Mouse (Mus musculus) embryonic fibroblast, embryonic 13.5 days (primary cell): ENCODE results near the gene Rps15. TPM values are rescaled to one million over a fixed set of nuclear protein-coding genes. Genes with fewer than 3 reads are reported as not detected.

Experiments used
- H3K27ac ChIP-seq: 2 replicates; pipeline ENCODE4 v1.5.1; 2012; ENCODE audit warnings: low read length, control low read depth, inconsistent platforms; ENCODE audit not compliant: insufficient read depth
- H3K4me1 ChIP-seq: 2 replicates; pipeline ENCODE4 v1.6.1; 2011; ENCODE audit warnings: low read length; ENCODE audit not compliant: control insufficient read depth, insufficient read depth
- H3K4me3 ChIP-seq: 2 replicates; pipeline ENCODE4 v1.5.1; 2011; ENCODE audit warnings: mild to moderate bottlenecking, control low read depth, low read length; ENCODE audit not compliant: insufficient read depth
- CTCF ChIP-seq: IDR thresholded peaks from 2 replicates; pipeline ENCODE4 v1.5.1; 2011; ENCODE audit warnings: mild to moderate bottlenecking, control low read depth, low read length, moderate library complexity, borderline replicate concordance; ENCODE audit not compliant: insufficient read depth
- POLR2A ChIP-seq: IDR thresholded peaks from 2 replicates; pipeline ENCODE4 v1.6.1; 2011; ENCODE audit warnings: low read depth, mild to moderate bottlenecking, control low read depth, low read length, moderate library complexity
- polyA plus RNA-seq: library from polyadenylated mRNA; stranded (reverse); fragments of >200 nt; gene quantifications from 2 replicates; pipeline ENCODE4 v1.2.4, GENCODE M21; 2011; ENCODE audit warnings: low read depth; ENCODE audit not compliant: missing spikeins, insufficient read length

Gene Rps15
- polyA plus RNA-seq, 1 experiment = 2,493 TPM

GRCm38 (mm10) chr10:80252493-80253274 lies 39.6 kb upstream of the Rps15 start:
- Histone ChIP-seq H3K4me3 (no peak overlapping the region), H3K4me1 (no peaks in the 10 kb centered on the region), H3K27ac (no peak overlapping the region)
- TF ChIP-seq POLR2A (no peak), CTCF (no peak)

- no peak for TF ChIP-seq POLR2A
- TF ChIP-seq CTCF = no peak
- Histone ChIP-seq H3K27ac (no peak overlapping the region), H3K4me3 (no peak overlapping the region), H3K4me1 (no peaks in the 10 kb centered on the region)
Observed at GRCm38 (mm10) chr10:80253551-80253950, 38.7 kb upstream of the Rps15 start.

- peaks cover 3% of the 10 kb centered on the region; the same call in 1 of the 2 replicates for H3K4me1 ChIP-seq
- H3K27ac ChIP-seq = no peak overlapping the region
- H3K4me3 ChIP-seq = no peak overlapping the region
- no peak for TF ChIP-seq POLR2A
- no peak for TF ChIP-seq CTCF
Observed at GRCm38 (mm10) chr10:80254331-80255297, 37.6 kb upstream of the Rps15 start.

- TF ChIP-seq POLR2A (no peak; the same call in 1 of the 2 replicates), CTCF (no peak)
- peaks cover 3% of the 10 kb centered on the region; the same call in 1 of the 2 replicates for H3K4me1 ChIP-seq
- no peak overlapping the region for H3K4me3 ChIP-seq
- no peak overlapping the region for H3K27ac ChIP-seq
Observed at GRCm38 (mm10) chr10:80255881-80256535, 36.2 kb upstream of the Rps15 start.

GRCm38 (mm10) chr10:80257936-80258335 lies 34.3 kb upstream of the Rps15 start:
- TF ChIP-seq POLR2A (no peak), CTCF (no peak)
- Histone ChIP-seq H3K27ac (no peak overlapping the region), H3K4me3 (no peak overlapping the region), H3K4me1 (peaks cover 3% of the 10 kb centered on the region; the same call in 1 of the 2 replicates)

GRCm38 (mm10) chr10:80258752-80259462 lies 33.3 kb upstream of the Rps15 start:
- peaks cover 3% of the 10 kb centered on the region; the same call in 1 of the 2 replicates for H3K4me1 ChIP-seq
- H3K27ac ChIP-seq = no peak overlapping the region
- no peak overlapping the region for H3K4me3 ChIP-seq
- no peak for TF ChIP-seq POLR2A
- TF ChIP-seq CTCF = no peak

- no peak for TF ChIP-seq CTCF
- TF ChIP-seq POLR2A = no peak
- H3K4me3 ChIP-seq = no peak overlapping the region
- peak overlapping the region; percentile 19 for H3K27ac ChIP-seq
- peaks cover 3% of the 10 kb centered on the region; the same call in 1 of the 2 replicates for H3K4me1 ChIP-seq
Observed at GRCm38 (mm10) chr10:80259463-80259805, 32.8 kb upstream of the Rps15 start.

- TF ChIP-seq POLR2A = 0 out of 2 replicates have a peak, but pooled peaks have one; percentile 29
- TF ChIP-seq CTCF = no peak
- H3K4me1 ChIP-seq = peaks cover 3% of the 10 kb centered on the region; the same call in 1 of the 2 replicates
Observed at GRCm38 (mm10) chr10:80259861-80260641, 32.2 kb upstream of the Rps15 start.

More at GRCm38 (mm10) chr10:80259861-80260641, 32.2 kb upstream of the Rps15 start:
- peak overlapping the region; percentile 57 for H3K4me3 ChIP-seq
- H3K27ac ChIP-seq = peak overlapping the region; percentile 62
